Mouse (Mus musculus) left cerebral cortex, adult 2 months (tissue): Measurements from ENCODE around the gene Arid1a. TPM values are rescaled to one million over a fixed set of nuclear protein-coding genes. Genes with fewer than 3 reads are reported as not detected.

Experiments used
- DNase-seq, 2 experiments: peaks; one replicate each; pipeline ENCODE4 v3.0.0; 2021 to 2022; ENCODE audit warnings: low spot score in 2 of 2, mixed read lengths in 1 of 2; ENCODE audit errors: extremely low spot score in 1 of 2
- H3K27ac ChIP-seq: fragments of 200-600 bp; 2 replicates; pipeline ENCODE4 v1.8.1; 2022
- H3K4me3 ChIP-seq: fragments of 200-600 bp; 2 replicates; pipeline ENCODE4 v1.8.1; 2022
- CTCF ChIP-seq: fragments of 200-600 bp; IDR thresholded peaks from 2 replicates; pipeline ENCODE4 v1.8.1; 2022; ENCODE audit warnings: antibody characterized with exemption, mild to moderate bottlenecking, moderate library complexity
- intact Hi-C: fragments of 180-260 bp; cut with DNase I; formaldehyde crosslinking; loops from one replicate; pipeline ENCODE4 v1.15.1; 2025
- total RNA-seq, 2 experiments: library from RNA; stranded (reverse); gene quantifications; 2 replicates each; pipeline ENCODE4 v1.2.3; 2021

Gene Arid1a
- total RNA-seq, 2 experiments from 2014 or later = 90.9 to 98.6 TPM

- no peak for TF ChIP-seq CTCF
- H3K27ac ChIP-seq = no peak overlapping the region; the same call in 1 of the 2 replicates
- H3K4me3 ChIP-seq = no peak overlapping the region
- intact Hi-C loops = loop anchor here (1.0 to 2.0 kb wide), 2 partner anchors 28 to 57 kb away; partner anchors contain the start of genes Arid1a and Pigv
- no peak for DNase-seq
Observed at GRCm38 (mm10) chr4:133729007-133729406, 27.6 kb downstream of the Arid1a start.

- no peak for DNase-seq
- Histone ChIP-seq H3K4me3 (no peak overlapping the region), H3K27ac (no peak overlapping the region)
- no peak for TF ChIP-seq CTCF
- intact Hi-C loops = loop anchor here (2.0 kb wide), 1 partner anchor 29 kb away; the partner anchor contains the start of gene Arid1a
Observed at GRCm38 (mm10) chr4:133728256-133728655, 28.3 kb downstream of the Arid1a start.

GRCm38 (mm10) chr4:133725706-133726105 lies 30.9 kb downstream of the Arid1a start:
- Histone ChIP-seq H3K4me3 (no peak overlapping the region), H3K27ac (no peak overlapping the region)
- intact Hi-C loops = no loop called here
- no peak for DNase-seq
- TF ChIP-seq CTCF = no peak

GRCm38 (mm10) chr4:133719791-133720190 lies 36.8 kb downstream of the Arid1a start:
- TF ChIP-seq CTCF = no peak
- no peak for DNase-seq
- intact Hi-C loops = no loop called here
- H3K4me3 ChIP-seq = no peak overlapping the region
- no peak overlapping the region for H3K27ac ChIP-seq

- no peak overlapping the region for H3K4me3 ChIP-seq
- no peak overlapping the region for H3K27ac ChIP-seq
- no peak for DNase-seq
- TF ChIP-seq CTCF = no peak
- intact Hi-C loops = no loop called here
Observed at GRCm38 (mm10) chr4:133712755-133713154, 43.8 kb downstream of the Arid1a start.

- TF ChIP-seq CTCF = no peak
- Histone ChIP-seq H3K27ac (no peak overlapping the region), H3K4me3 (no peak overlapping the region)
- intact Hi-C loops = no loop called here
- DNase-seq = no peak
Observed at GRCm38 (mm10) chr4:133711307-133712076, 45.1 kb downstream of the Arid1a start.

GRCm38 (mm10) chr4:133709395-133709794 lies 47.2 kb downstream of the Arid1a start:
- TF ChIP-seq CTCF = no peak
- no peak overlapping the region for H3K4me3 ChIP-seq
- H3K27ac ChIP-seq = no peak overlapping the region
- no peak for DNase-seq
- intact Hi-C loops = no loop called here

GRCm38 (mm10) chr4:133707464-133707863 lies 49.1 kb downstream of the Arid1a start:
- no peak for DNase-seq
- TF ChIP-seq CTCF = no peak
- intact Hi-C loops = no loop called here
- Histone ChIP-seq H3K27ac (peak overlapping the region; percentile 75), H3K4me3 (no peak overlapping the region)

GRCm38 (mm10) chr4:133706956-133707355 lies 49.6 kb downstream of the Arid1a start:
- peak overlapping the region; percentile 75 for H3K27ac ChIP-seq
- intact Hi-C loops = no loop called here
- TF ChIP-seq CTCF = no peak

GRCm38 (mm10) chr4:133705062-133705461 lies 51.5 kb downstream of the Arid1a start:
- no peak overlapping the region for H3K27ac ChIP-seq
- intact Hi-C loops = no loop called here

More at GRCm38 (mm10) chr4:133706956-133707355, 49.6 kb downstream of the Arid1a start:
- H3K4me3 ChIP-seq = no peak overlapping the region
- peak; percentile 32 to 44 for DNase-seq

GRCm38 (mm10) chr4:133700905-133701368 lies 55.6 kb downstream of the Arid1a start:
- DNase-seq = peak; percentile 27 to 29
- intact Hi-C loops = no loop called here
- Histone ChIP-seq H3K4me3 (no peak overlapping the region), H3K27ac (no peak overlapping the region)
- no peak for TF ChIP-seq CTCF

More at GRCm38 (mm10) chr4:133705062-133705461, 51.5 kb downstream of the Arid1a start:
- TF ChIP-seq CTCF = no peak
- DNase-seq = no peak
- no peak overlapping the region for H3K4me3 ChIP-seq

- no peak; the same call in 1 of the 2 replicates for TF ChIP-seq CTCF
- Histone ChIP-seq H3K4me3 (no peak overlapping the region), H3K27ac (no peak overlapping the region)
- DNase-seq = no peak
- intact Hi-C loops = no loop called here
Observed at GRCm38 (mm10) chr4:133695363-133695762, 61.2 kb downstream of the Arid1a start.

GRCm38 (mm10) chr4:133690252-133690651 lies 66.3 kb downstream of the Arid1a start:
- DNase-seq = no peak
- intact Hi-C loops = no loop called here
- no peak for TF ChIP-seq CTCF
- Histone ChIP-seq H3K4me3 (no peak overlapping the region), H3K27ac (no peak overlapping the region)
